Mouse (Mus musculus): Measurements from ENCODE around the gene Pde10a.

DNA sequence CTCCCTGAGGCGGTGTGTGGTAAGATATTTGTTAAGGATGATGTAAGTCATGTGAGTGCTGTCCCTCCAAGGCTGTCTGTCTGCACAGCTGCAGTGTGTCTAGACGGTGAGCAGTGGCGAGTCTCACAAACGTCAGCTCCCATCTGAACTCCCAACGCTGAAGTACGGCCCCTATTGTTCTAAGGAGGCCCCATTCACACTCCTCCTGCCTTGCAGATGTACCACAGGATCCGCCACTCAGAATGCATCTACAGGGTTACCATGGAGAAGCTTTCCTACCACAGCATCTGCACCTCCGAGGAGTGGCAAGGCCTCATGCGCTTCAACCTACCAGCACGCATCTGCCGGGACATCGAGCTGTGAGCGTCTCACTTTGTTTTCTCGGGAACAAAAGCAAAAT lies 436.5 kb downstream of the Pde10a start:
- TF ChIP-seq CEBPB (IDR thresholded peaks at IDR 0.05; ENCODE audit: insufficient read depth, poor library complexity, severe bottlenecking) = no peak
- TF ChIP-seq POLR2A (IDR thresholded peaks at IDR 0.05; ENCODE audit: insufficient read length, low read depth) = no peak
- TF ChIP-seq MAX (IDR thresholded peaks at IDR 0.05; ENCODE audit: low read depth) = no peak
- TF ChIP-seq E2F4 (IDR thresholded peaks at IDR 0.05; ENCODE audit: insufficient read depth) = no peak
- no peak for TF ChIP-seq USF1 (IDR thresholded peaks at IDR 0.05; ENCODE audit: low read depth)
- no peak for TF ChIP-seq MYOD1 (IDR thresholded peaks at IDR 0.05; ENCODE audit: control insufficient read depth in 1 of 3, insufficient read length in 2 of 3, low read depth in 2 of 3)
- TF ChIP-seq TCF12 (IDR thresholded peaks at IDR 0.05; ENCODE audit: insufficient read depth, poor library complexity, severe bottlenecking) = no peak
- no peak for TF ChIP-seq POLR2AphosphoS2 (IDR thresholded peaks at IDR 0.05; ENCODE audit: insufficient read length, low read depth)
- TF ChIP-seq SRF (IDR thresholded peaks at IDR 0.05; ENCODE audit: control insufficient read depth, insufficient read length, low read depth) = no peak

All from myocyte (in vitro differentiated cells).